Mouse (Mus musculus): Measurements from ENCODE around the gene Traf3ip1. TPM values are rescaled to one million over a fixed set of nuclear protein-coding genes. Genes with fewer than 3 reads are reported as not detected.

The Traf3ip1 gene
- total RNA-seq, 4 experiments from 2014 or later, result 2.9 to 3.7 (median 3.3) TPM

Other genes starting within 250 kb of the Traf3ip1 start
- gene Ube2f, start 244.3 kb upstream of the Traf3ip1 start, total RNA-seq (2022), result 10 to 100 TPM; 49.2 to 54.3 (median 50.0) TPM
- gene Scly, start 196.3 kb upstream of the Traf3ip1 start, total RNA-seq (2022), result 1 to 10 TPM; 8.3 to 9.8 (median 9.1) TPM
- not detected for gene Espnl, start 172.6 kb upstream of the Traf3ip1 start, total RNA-seq (2022)
- 10 to 100 TPM; 56.3 to 72.6 (median 60.8) TPM for gene Klhl30, start 143.6 kb upstream of the Traf3ip1 start, total RNA-seq (2022)
- gene Erfe, start 128.2 kb upstream of the Traf3ip1 start, total RNA-seq (2022), result 1 to 10 TPM in 1 of 4 experiments, under 1 TPM in 2, not detected in 1; 0.32 to 2.1 (median 0.63) TPM
- gene Ilkap, start 95.8 kb upstream of the Traf3ip1 start, total RNA-seq (2022), result 10 to 100 TPM; 31.2 to 40.1 (median 34.0) TPM
- 1 to 10 TPM; 6.9 to 9.2 (median 7.2) TPM for gene Hes6, start 80.6 kb upstream of the Traf3ip1 start, total RNA-seq (2022)
- 10 to 100 TPM in 1 of 4 experiments, 1 to 10 TPM in 3; 7.0 to 15.0 (median 8.8) TPM for gene Per2, start 35.3 kb upstream of the Traf3ip1 start, total RNA-seq (2022)
- 10 to 100 TPM; 12.8 to 16.7 (median 15.5) TPM for gene Asb1, start 45.9 kb downstream of the Traf3ip1 start, total RNA-seq (2022)

Measured in gastrocnemius, adult 8-10 months (tissue).